Mouse (Mus musculus) myocyte (in vitro differentiated cells): ENCODE data around the gene Dhodh.

Source experiments
- CEBPB ChIP-seq: IDR thresholded peaks from 2 replicates; pipeline ENCODE4 v1.6.1; 2011; ENCODE audit warnings: mild to moderate bottlenecking, moderate library complexity; ENCODE audit not compliant: poor library complexity, insufficient read depth, severe bottlenecking
- E2F4 ChIP-seq: IDR thresholded peaks from one replicate; pipeline ENCODE4 v1.6.1; 2011; ENCODE audit warnings: mild to moderate bottlenecking, control low read depth, moderate library complexity; ENCODE audit not compliant: insufficient read depth
- MAX ChIP-seq: IDR thresholded peaks from one replicate; pipeline ENCODE4 v1.6.1; 2011; ENCODE audit warnings: low read depth, mild to moderate bottlenecking, control low read depth
- MYOD1 ChIP-seq, 3 experiments: IDR thresholded peaks; one replicate each; pipeline ENCODE4 v1.6.1; 2011; ENCODE audit warnings: control low read depth in 2 of 3, low read depth in 2 of 3, mild to moderate bottlenecking in 2 of 3, moderate library complexity in 1 of 3; ENCODE audit not compliant: insufficient read length in 2 of 3, control insufficient read depth in 1 of 3
- MYOG ChIP-seq, 3 experiments: IDR thresholded peaks; one replicate each; pipeline ENCODE4 v1.6.1; 2011; ENCODE audit warnings: control low read depth in 2 of 3, low read depth in 2 of 3, mild to moderate bottlenecking in 2 of 3; ENCODE audit not compliant: insufficient read length in 2 of 3, control insufficient read depth in 1 of 3, insufficient read depth in 1 of 3
- POLR2A ChIP-seq: IDR thresholded peaks from one replicate; pipeline ENCODE4 v1.6.1; 2011; ENCODE audit warnings: low read depth, mild to moderate bottlenecking, control low read depth, moderate library complexity; ENCODE audit not compliant: insufficient read length
- POLR2AphosphoS2 ChIP-seq: IDR thresholded peaks from one replicate; pipeline ENCODE4 v1.6.1; 2011; ENCODE audit warnings: low read depth, control low read depth; ENCODE audit not compliant: insufficient read length
- REST ChIP-seq: IDR thresholded peaks from one replicate; pipeline ENCODE4 v1.6.1; 2011; ENCODE audit warnings: mild to moderate bottlenecking, control low read depth, moderate library complexity; ENCODE audit not compliant: insufficient read depth, insufficient read length
- SRF ChIP-seq: IDR thresholded peaks from one replicate; pipeline ENCODE4 v1.6.1; 2011; ENCODE audit warnings: low read depth; ENCODE audit not compliant: control insufficient read depth, insufficient read length
- TCF12 ChIP-seq: IDR thresholded peaks from one replicate; pipeline ENCODE4 v1.6.1; 2011; ENCODE audit warnings: mild to moderate bottlenecking, control low read depth; ENCODE audit not compliant: poor library complexity, insufficient read depth, severe bottlenecking
- TCF3 ChIP-seq: IDR thresholded peaks from one replicate; pipeline ENCODE4 v1.6.1; 2011; ENCODE audit warnings: low read depth, control low read depth; ENCODE audit not compliant: insufficient read length
- USF1 ChIP-seq: IDR thresholded peaks from one replicate; pipeline ENCODE4 v1.6.1; 2011; ENCODE audit warnings: low read depth, mild to moderate bottlenecking, control low read depth, moderate library complexity

DNA sequence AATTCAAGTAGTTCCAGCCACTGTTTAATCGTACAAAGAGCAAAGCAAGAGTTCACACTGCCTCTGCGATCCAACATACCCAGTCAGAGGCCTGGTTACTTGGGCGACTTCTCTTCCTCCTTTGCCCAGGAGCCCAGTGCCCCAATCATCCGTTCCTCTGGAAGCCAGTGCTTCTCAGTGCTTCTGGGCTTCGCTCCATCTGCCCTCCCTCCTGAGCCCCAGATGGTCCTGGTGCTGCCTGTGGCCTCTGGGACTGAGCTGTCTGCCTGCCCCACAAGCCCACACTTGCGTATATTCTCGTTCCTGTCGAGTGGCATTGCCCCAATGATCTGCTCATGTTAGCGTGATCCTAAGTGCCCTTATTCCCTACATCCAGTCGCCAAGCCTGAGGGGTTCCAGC, 42.3 kb upstream of the Dhodh start:
- no peak for TF ChIP-seq TCF12
- TF ChIP-seq SRF = no peak
- no peak for TF ChIP-seq POLR2A
- no peak for TF ChIP-seq MYOD1 (IDR thresholded peaks at IDR 0.05; ENCODE audit: control insufficient read depth in 1 of 3, insufficient read length in 2 of 3, low read depth in 2 of 3)
- TF ChIP-seq TCF3 = no peak
- no peak for TF ChIP-seq MAX
- TF ChIP-seq E2F4 = no peak
- no peak for TF ChIP-seq USF1
- no peak for TF ChIP-seq REST
- TF ChIP-seq CEBPB = no peak
- no peak for TF ChIP-seq POLR2AphosphoS2
- TF ChIP-seq MYOG (IDR thresholded peaks at IDR 0.05; ENCODE audit: control insufficient read depth in 1 of 3, insufficient read depth in 1 of 3, insufficient read length in 2 of 3, low read depth in 2 of 3) = no peak
